Mouse (Mus musculus): ENCODE results near the gene Amhr2.

The Amhr2 gene

GRCm38 (mm10) chr15:102423602-102424240, 21.4 kb upstream of the Amhr2 start:
- no peak for DNase-seq (ENCODE audit: low spot score)

GRCm38 (mm10) chr15:102424657-102425056, 20.5 kb upstream of the Amhr2 start:
- no peak for DNase-seq (ENCODE audit: low spot score)

GRCm38 (mm10) chr15:102426963-102427362, 18.2 kb upstream of the Amhr2 start:
- no peak for DNase-seq (ENCODE audit: low spot score)

- no peak for DNase-seq (ENCODE audit: low spot score)
Measured at GRCm38 (mm10) chr15:102432046-102432445, 13.1 kb upstream of the Amhr2 start.

- no peak for DNase-seq (ENCODE audit: low spot score)
Measured at GRCm38 (mm10) chr15:102433173-102433572, 12.0 kb upstream of the Amhr2 start.

- DNase-seq (ENCODE audit: low spot score), result peak; percentile 82
Measured at GRCm38 (mm10) chr15:102442490-102442889, 2.7 kb upstream of the Amhr2 start.

- DNase-seq (ENCODE audit: low spot score), result peak; percentile 48
Measured at GRCm38 (mm10) chr15:102446448-102446847, 1.3 kb downstream of the Amhr2 start.

- no peak for DNase-seq (ENCODE audit: low spot score)
Measured at GRCm38 (mm10) chr15:102449366-102449765, 4.2 kb downstream of the Amhr2 start.

- no peak for DNase-seq (ENCODE audit: low spot score)
Measured at GRCm38 (mm10) chr15:102450928-102451327, 5.8 kb downstream of the Amhr2 start.

- DNase-seq (ENCODE audit: low spot score), result no peak
Measured at GRCm38 (mm10) chr15:102451666-102452430, 6.7 kb downstream of the Amhr2 start.

- DNase-seq (ENCODE audit: low spot score), result no peak
Measured at GRCm38 (mm10) chr15:102455993-102456392, 10.8 kb downstream of the Amhr2 start.

GRCm38 (mm10) chr15:102458050-102458736, 13.0 kb downstream of the Amhr2 start:
- DNase-seq (ENCODE audit: low spot score), result no peak

- peak; percentile 84 for DNase-seq (ENCODE audit: low spot score)
Measured at GRCm38 (mm10) chr15:102458904-102459317, 13.7 kb downstream of the Amhr2 start, which contains the start of gene Prr13. Gene Prr13, plus strand, starts transcription at chr15:102459028.

GRCm38 (mm10) chr15:102459381-102459780, 14.2 kb downstream of the Amhr2 start:
- DNase-seq (ENCODE audit: low spot score), result no peak

GRCm38 (mm10) chr15:102459847-102460246, 14.7 kb downstream of the Amhr2 start:
- DNase-seq (ENCODE audit: low spot score), result no peak

- no peak for DNase-seq (ENCODE audit: low spot score)
Measured at GRCm38 (mm10) chr15:102460409-102460808, 15.2 kb downstream of the Amhr2 start.

GRCm38 (mm10) chr15:102460971-102461370, 15.8 kb downstream of the Amhr2 start:
- no peak for DNase-seq (ENCODE audit: low spot score)

GRCm38 (mm10) chr15:102461430-102462075, 16.4 kb downstream of the Amhr2 start:
- no peak for DNase-seq (ENCODE audit: low spot score)

GRCm38 (mm10) chr15:102463666-102464065, 18.5 kb downstream of the Amhr2 start:
- DNase-seq (ENCODE audit: low spot score), result no peak

GRCm38 (mm10) chr15:102468675-102469370, 23.7 kb downstream of the Amhr2 start:
- DNase-seq (ENCODE audit: low spot score), result no peak

GRCm38 (mm10) chr15:102470183-102470604, 25.0 kb downstream of the Amhr2 start, which contains the start of gene Pcbp2:
Gene Pcbp2, plus strand, starts transcription at chr15:102470539.
- peak; percentile 96 for DNase-seq (ENCODE audit: low spot score)

Data from ovary, postnatal 36 days (tissue).